Mouse (Mus musculus) B cell, adult 62 days (primary cell): ENCODE measurements around the gene Ang4. TPM values are rescaled to one million over a fixed set of nuclear protein-coding genes. Genes with fewer than 3 reads are reported as not detected.

ENCODE experiments used
- total RNA-seq: library from RNA; stranded (reverse); gene quantifications from 4 replicates; pipeline ENCODE4 v1.2.4, GENCODE M21; 2023

The Ang4 gene
- not detected in 4 replicates for total RNA-seq

GRCm38 (mm10) chr14:51773490-51773889 is at the start of gene Ang4:
Ang4 (minus strand) TSS chr14:51773590.

GRCm38 (mm10) chr14:51799746-51800145 is 26.4 kb upstream of the Ang4 start, which contains the start of gene AY358078:
AY358078 (plus strand) TSS chr14:51800046.

GRCm38 (mm10) chr14:51717083-51717482 is 56.3 kb downstream of the Ang4 start, which contains the start of gene Gm5800:
Gm5800 (minus strand) TSS chr14:51717183.

Other genes starting within 250 kb of the Ang4 start
- gene Gm5622, start 220.8 kb downstream of the Ang4 start, total RNA-seq = not detected in 4 replicates
- not detected in 4 replicates for gene Gm17175, start 199.5 kb downstream of the Ang4 start, total RNA-seq
- not detected in 4 replicates for gene Gm17174, start 181.5 kb downstream of the Ang4 start, total RNA-seq
- gene Gm17078, start 162.3 kb downstream of the Ang4 start, total RNA-seq = not detected in 4 replicates
- gene Gm4181, start 137.9 kb downstream of the Ang4 start, total RNA-seq = not detected in 4 replicates
- not detected in 4 replicates for gene Gm17079, start 78.1 kb downstream of the Ang4 start, total RNA-seq
- gene Gm5800, start 56.4 kb downstream of the Ang4 start, total RNA-seq = not detected in 4 replicates
- gene AY358078, start 26.5 kb upstream of the Ang4 start, total RNA-seq = not detected in 4 replicates
- not detected in 4 replicates for gene Ear6, start 80.1 kb upstream of the Ang4 start, total RNA-seq
- 55.5 to 70.0 TPM (median 69.1 TPM) in 4 replicates for gene Mettl17, start 111.3 kb upstream of the Ang4 start, total RNA-seq
- 0.53 to 0.73 TPM (median 0.57 TPM) in 4 replicates for gene Slc39a2, start 119.3 kb upstream of the Ang4 start, total RNA-seq
- gene Ndrg2, start 140.6 kb upstream of the Ang4 start, total RNA-seq = 2.6 TPM in 1 of 4 replicates, not detected in the others
- not detected in 4 replicates for gene Tppp2, start 144.8 kb upstream of the Ang4 start, total RNA-seq
- not detected in 4 replicates for gene Rnase13, start 149.2 kb upstream of the Ang4 start, total RNA-seq
- gene Arhgef40, start 211.1 kb upstream of the Ang4 start, total RNA-seq = 0.52 to 1.9 TPM (median 1.2 TPM) in 3 of 4 replicates, not detected in the other
- gene Tmem253, start 242.1 kb upstream of the Ang4 start, total RNA-seq = 1.4 TPM in 1 of 4 replicates, not detected in the others
- 10.3 to 15.8 TPM (median 11.6 TPM) in 4 replicates for gene Zfp219, start 247.1 kb upstream of the Ang4 start, total RNA-seq